In the genomic region with DNA sequence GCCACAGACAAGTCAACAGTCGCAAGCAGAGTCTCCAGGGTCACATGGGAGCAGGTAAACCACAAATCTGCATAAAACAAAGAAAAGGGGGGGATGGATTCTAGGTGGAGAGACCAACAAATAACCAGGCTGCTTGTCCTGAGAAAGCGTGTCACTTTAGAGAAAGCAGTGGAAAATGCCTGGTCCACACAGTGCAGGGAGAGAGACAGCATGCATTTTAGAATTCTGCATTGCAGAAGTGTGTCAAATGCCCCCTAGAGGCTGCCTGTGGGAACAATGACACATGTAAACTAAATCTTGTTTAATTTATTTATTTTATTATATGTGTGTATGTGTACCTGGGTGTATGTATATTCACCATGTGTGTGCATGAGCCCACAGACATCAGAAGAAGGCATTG, we compare ENCODE assay signal across 8 mouse cellular contexts. TPM values are rescaled to one million over a fixed set of nuclear protein-coding genes. Genes with fewer than 3 reads are reported as not detected.
DNase-seq lines count a peak whose midpoint lies in the region; ATAC-seq and TF ChIP-seq lines count a peak whose summit lies in the region.

No protein-coding gene starts in this region.

- peaks cover 8% of the 10 kb centered on the region for H3K4me1 ChIP-seq in kidney, embryonic 16.5 days (ENCODE audit: insufficient read depth, low read length)
- H3K4me1 ChIP-seq in E14TG2a.4 (replicated peaks; ENCODE audit: low read depth, low read length): peaks cover 12% of the 10 kb centered on the region
- H3K4me1 ChIP-seq in forebrain, postnatal 0 days (ENCODE audit: insufficient read depth): no peaks in the 10 kb centered on the region

- H3K27me3 ChIP-seq in kidney, embryonic 16.5 days (ENCODE audit: insufficient read depth, low read length): no peaks in the 10 kb centered on the region
- peaks cover 7% of the 10 kb centered on the region; the same call in 1 of the 2 replicates for H3K27me3 ChIP-seq in E14TG2a.4 (ENCODE audit: insufficient read depth, low read length)
- H3K27me3 ChIP-seq in forebrain, postnatal 0 days (ENCODE audit: insufficient read depth, low read length): no peaks in the 10 kb centered on the region

- 43% methylated on average over 2 of the region's 2 CpGs for WGBS in kidney, embryonic 16.5 days
- 64% methylated on average over 2 of the region's 2 CpGs for WGBS in forebrain, postnatal 0 days

- peak overlapping the region; percentile 21; the same call in 1 of the 2 replicates for H3K27ac ChIP-seq in kidney, embryonic 16.5 days (ENCODE audit: low read length)
- H3K27ac ChIP-seq in forebrain, postnatal 0 days (ENCODE audit: low read depth, low read length): peak overlapping the region; percentile 23; the same call in 1 of the 2 replicates

- peak; percentile 47 for TF ChIP-seq CTCF in E14TG2a.4 (conservative IDR thresholded peaks at IDR 0.05; ENCODE audit: low read length)
- peak; percentile 65 for TF ChIP-seq CTCF in forebrain, postnatal 0 days (IDR thresholded peaks at IDR 0.05; ENCODE audit: low read depth)

- H3K4me3 ChIP-seq in kidney, embryonic 16.5 days (ENCODE audit: low read length): no peak overlapping the region
- no peak overlapping the region for H3K4me3 ChIP-seq in E14TG2a.4 (replicated peaks; ENCODE audit: low read length)
- no peak overlapping the region for H3K4me3 ChIP-seq in forebrain, postnatal 0 days (ENCODE audit: low read depth, low read length)

- DNase-seq in kidney, adult 11 months: no peak
- DNase-seq in forebrain, postnatal 0 days: peak; percentile 47
- no peak for DNase-seq in adrenal gland, postnatal 4 days (ENCODE audit: low spot score in 2 of 2)
- no peak for DNase-seq in ovary, postnatal 36 days (ENCODE audit: low spot score)

- no peak overlapping the region for H3K9ac ChIP-seq in kidney, embryonic 16.5 days (replicated peaks; ENCODE audit: low read length)
- peak overlapping the region; percentile 3; the same call in 1 of the 2 replicates for H3K9ac ChIP-seq in forebrain, postnatal 0 days

- ATAC-seq in kidney, embryonic 16.5 days (ENCODE audit: low FRiP score, low TSS enrichment): peak; percentile 60
- peak; percentile 85 for ATAC-seq in forebrain, postnatal 0 days
- peak; percentile 39; the same call in 1 of the 2 replicates for ATAC-seq in megakaryocyte, adult 5-6 weeks (ENCODE audit: poor library complexity, severe bottlenecking)
- ATAC-seq in cerebellum, adult (ENCODE audit: insufficient number of reproducible peaks, low FRiP score, low TSS enrichment): no peak

- H3K9me3 ChIP-seq in kidney, embryonic 16.5 days (ENCODE audit: low read length): no peaks in the 10 kb centered on the region
- no peaks in the 10 kb centered on the region; the same call in 1 of the 2 replicates for H3K9me3 ChIP-seq in E14TG2a.4 (ENCODE audit: low read length)
- no peaks in the 10 kb centered on the region for H3K9me3 ChIP-seq in forebrain, postnatal 0 days (ENCODE audit: low read length)

- no peaks in the 10 kb centered on the region for H3K36me3 ChIP-seq in kidney, embryonic 16.5 days (ENCODE audit: insufficient read depth, low read length)
- no peaks in the 10 kb centered on the region for H3K36me3 ChIP-seq in E14TG2a.4 (ENCODE audit: insufficient read depth, low read length)
- no peaks in the 10 kb centered on the region for H3K36me3 ChIP-seq in forebrain, postnatal 0 days (ENCODE audit: insufficient read depth)

- H3K4me2 ChIP-seq in kidney, embryonic 16.5 days (replicated peaks; ENCODE audit: low read depth, low read length): no peak overlapping the region
- no peak overlapping the region for H3K4me2 ChIP-seq in forebrain, postnatal 0 days (ENCODE audit: low read depth)

RNA-seq across cellular contexts. Expression of gene Vtcn1, which starts 4.0 kb away (rescaled TPM):
- polyA plus RNA-seq in kidney, embryonic 16.5 days (2015; fragmentation: Nextera tagmentation; extraction: Ambion mirVana): 0.47 and 0.57 TPM in 2 replicates
- not detected in 2 replicates for total RNA-seq in forebrain, postnatal 0 days (2014; rRNA removed)
- polyA plus RNA-seq in forebrain, postnatal 0 days (2015; fragmentation: Nextera tagmentation; extraction: Ambion mirVana): not detected in 2 replicates
- total RNA-seq in megakaryocyte, adult 5-6 weeks (2015): not detected in 2 replicates
- not detected in 2 replicates for total RNA-seq in megakaryocyte, adult 5-6 weeks (2017)
- total RNA-seq in adrenal gland, postnatal 4 days (2021): under 1 TPM; 0.14 to 0.48 TPM
